Mouse (Mus musculus) MEL (cell line): Measurements from ENCODE around the gene Gm10300. TPM values are rescaled to one million over a fixed set of nuclear protein-coding genes. Genes with fewer than 3 reads are reported as not detected.
A peak's percentile ranks its signal among the peaks of the same experiment; 100 is the strongest.

Experiments used
- DNase-seq: peaks from one replicate; pipeline ENCODE4 v3.0.0; 2011; ENCODE audit warnings: low read depth, low spot score
- H3K27ac ChIP-seq: 2 replicates; pipeline ENCODE4 v1.5.1; 2012; ENCODE audit warnings: low read depth, mild to moderate bottlenecking, control low read depth, low read length, moderate library complexity; ENCODE audit not compliant: control insufficient read depth
- H3K27me3 ChIP-seq, 2 experiments: fragments of 150-350 bp in 1 of 2; sonication (generic) in 1 of 2; 2 replicates each; pipeline ENCODE4 v1.6.1; 2012; ENCODE audit warnings: low read length in 2 of 2, mild to moderate bottlenecking in 2 of 2, improper control_type of control experiment in 1 of 2, moderate library complexity in 1 of 2; ENCODE audit not compliant: insufficient read depth in 2 of 2, control insufficient read depth in 1 of 2
- H3K36me3 ChIP-seq, 2 experiments: 2 replicates each; pipeline ENCODE4 v1.6.1; 2012 to 2014; ENCODE audit warnings: low read length in 2 of 2, improper control_type of control experiment in 1 of 2, inconsistent platforms in 1 of 2, mild to moderate bottlenecking in 1 of 2; ENCODE audit not compliant: insufficient read depth in 2 of 2, control insufficient read depth in 1 of 2
- H3K4me1 ChIP-seq, 2 experiments: fragments of 150-350 bp in 1 of 2; sonication (generic) in 1 of 2; 2 replicates each; pipeline ENCODE4 v1.6.1; 2012; ENCODE audit warnings: low read length in 2 of 2, improper control_type of control experiment in 1 of 2, mild to moderate bottlenecking in 1 of 2; ENCODE audit not compliant: insufficient read depth in 2 of 2, control insufficient read depth in 1 of 2
- H3K4me3 ChIP-seq, 2 experiments: fragments of 150-350 bp in 1 of 2; sonication (generic) in 1 of 2; 2 replicates each; pipeline ENCODE4 v1.5.1; 2012; ENCODE audit warnings: low read depth in 2 of 2, low read length in 2 of 2, mild to moderate bottlenecking in 2 of 2, moderate library complexity in 2 of 2, control low read depth in 1 of 2, improper control_type of control experiment in 1 of 2; ENCODE audit not compliant: control insufficient read depth in 1 of 2, insufficient read depth in 1 of 2
- H3K79me2 ChIP-seq: 2 replicates; pipeline ENCODE4 v1.6.1; 2012; ENCODE audit warnings: mild to moderate bottlenecking, low read length, moderate library complexity; ENCODE audit not compliant: control insufficient read depth, poor library complexity, insufficient read depth
- H3K9ac ChIP-seq: 2 replicates; pipeline ENCODE4 v1.6.1; 2012; ENCODE audit warnings: low read depth, mild to moderate bottlenecking, control low read depth, low read length, moderate library complexity; ENCODE audit not compliant: control insufficient read depth, poor library complexity, severe bottlenecking
- H3K9me3 ChIP-seq: fragments of 150-350 bp; sonication (generic); replicated peaks from 2 replicates; pipeline ENCODE4 v1.6.1; 2012; ENCODE audit warnings: mild to moderate bottlenecking, low read length, improper control_type of control experiment, moderate library complexity; ENCODE audit not compliant: insufficient read depth
- BHLHE40 ChIP-seq: IDR thresholded peaks from 2 replicates; pipeline ENCODE4 v1.6.1; 2012; ENCODE audit warnings: low read depth, mild to moderate bottlenecking, inconsistent platforms, low read length, improper control_type of control experiment, borderline replicate concordance
- CTCF ChIP-seq, 3 experiments: IDR thresholded peaks in 2 of 3; conservative IDR thresholded peaks in 1 of 3; 2 replicates each; pipeline ENCODE4 v1.5.1; 2011 to 2012; ENCODE audit warnings: low read length in 3 of 3, low read depth in 2 of 3, mild to moderate bottlenecking in 2 of 3, improper control_type of control experiment in 1 of 3, inconsistent platforms in 1 of 3, mixed read lengths in 1 of 3, moderate library complexity in 1 of 3; ENCODE audit not compliant: control insufficient read depth in 1 of 3, insufficient read depth in 1 of 3, poor library complexity in 1 of 3, severe bottlenecking in 1 of 3
- ELF1 ChIP-seq: IDR thresholded peaks from 2 replicates; pipeline ENCODE4 v1.6.1; 2014; ENCODE audit warnings: low read depth, mild to moderate bottlenecking, inconsistent platforms, low read length, improper control_type of control experiment, moderate library complexity
- EP300 ChIP-seq, 2 experiments: IDR thresholded peaks; 2 replicates each; pipeline ENCODE4 v1.6.1; 2011; ENCODE audit warnings: improper control_type of control experiment in 2 of 2, low read length in 2 of 2, low read depth in 1 of 2, mild to moderate bottlenecking in 1 of 2
- ETS1 ChIP-seq: IDR thresholded peaks from 2 replicates; pipeline ENCODE4 v1.6.1; 2012; ENCODE audit warnings: low read depth, mild to moderate bottlenecking, inconsistent platforms, low read length, improper control_type of control experiment, moderate library complexity
- GABPA ChIP-seq: IDR thresholded peaks from 2 replicates; pipeline ENCODE4 v1.6.1; 2012; ENCODE audit warnings: low read depth, mild to moderate bottlenecking, inconsistent platforms, low read length, improper control_type of control experiment, moderate library complexity
- GATA1 ChIP-seq: IDR thresholded peaks from 2 replicates; pipeline ENCODE4 v1.6.1; 2011; ENCODE audit warnings: low read depth, low read length, improper control_type of control experiment
- KAT2A ChIP-seq: conservative IDR thresholded peaks from 2 replicates; pipeline ENCODE4 v1.6.1; 2012; ENCODE audit warnings: low read depth, low read length, improper control_type of control experiment, inconsistent platforms
- MAX ChIP-seq: IDR thresholded peaks from 2 replicates; pipeline ENCODE4 v1.6.1; 2011; ENCODE audit warnings: low read length, improper control_type of control experiment
- MAZ ChIP-seq: IDR thresholded peaks from 2 replicates; pipeline ENCODE4 v1.6.1; 2012; ENCODE audit warnings: low read depth, mild to moderate bottlenecking, inconsistent platforms, low read length, improper control_type of control experiment
- MYB ChIP-seq: IDR thresholded peaks from 2 replicates; pipeline ENCODE4 v1.6.1; 2011; ENCODE audit warnings: mild to moderate bottlenecking, low read depth, low read length, improper control_type of control experiment
- MYC ChIP-seq: IDR thresholded peaks from 2 replicates; pipeline ENCODE4 v1.6.1; 2011; ENCODE audit warnings: low read depth, mild to moderate bottlenecking, low read length, improper control_type of control experiment, moderate library complexity
- NELFE ChIP-seq: IDR thresholded peaks from 2 replicates; pipeline ENCODE4 v1.6.1; 2011; ENCODE audit warnings: low read depth, low read length, improper control_type of control experiment
- NRF1 ChIP-seq: IDR thresholded peaks from 2 replicates; pipeline ENCODE4 v1.6.1; 2014; ENCODE audit warnings: low read depth, mild to moderate bottlenecking, inconsistent platforms, low read length, improper control_type of control experiment, moderate library complexity; ENCODE audit not compliant: poor library complexity, insufficient read depth, severe bottlenecking
- POLR2A ChIP-seq, 2 experiments: IDR thresholded peaks; 2 replicates each; pipeline ENCODE4 v1.6.1; 2011 to 2012; ENCODE audit warnings: low read length in 2 of 2, mild to moderate bottlenecking in 2 of 2, control low read depth in 1 of 2, improper control_type of control experiment in 1 of 2, low read depth in 1 of 2, moderate library complexity in 1 of 2; ENCODE audit not compliant: control insufficient read depth in 1 of 2, insufficient read depth in 1 of 2, poor library complexity in 1 of 2
- POLR2AphosphoS2 ChIP-seq: IDR thresholded peaks from 2 replicates; pipeline ENCODE4 v1.6.1; 2011; ENCODE audit warnings: low read length, improper control_type of control experiment
- POLR2AphosphoS5 ChIP-seq: IDR thresholded peaks from 2 replicates; pipeline ENCODE4 v1.6.1; 2012; ENCODE audit warnings: low read depth, borderline replicate concordance, mild to moderate bottlenecking, inconsistent platforms, low read length, moderate library complexity, mixed read lengths
- RAD21 ChIP-seq: IDR thresholded peaks from 2 replicates; pipeline ENCODE4 v1.6.1; 2011; ENCODE audit warnings: mild to moderate bottlenecking, low read depth, low read length, improper control_type of control experiment
- RCOR1 ChIP-seq: IDR thresholded peaks from 2 replicates; pipeline ENCODE4 v1.6.1; 2012; ENCODE audit warnings: low read depth, mild to moderate bottlenecking, inconsistent platforms, low read length, improper control_type of control experiment
- SIN3A ChIP-seq: IDR thresholded peaks from 2 replicates; pipeline ENCODE4 v1.6.1; 2012; ENCODE audit warnings: low read length, improper control_type of control experiment, inconsistent platforms
- SMC3 ChIP-seq: IDR thresholded peaks from 2 replicates; pipeline ENCODE4 v1.6.1; 2011; ENCODE audit warnings: low read depth, low read length, improper control_type of control experiment
- TAL1 ChIP-seq: IDR thresholded peaks from 2 replicates; pipeline ENCODE4 v1.6.1; 2012; ENCODE audit warnings: mild to moderate bottlenecking, inconsistent platforms, low read length, moderate library complexity, mixed read lengths
- TBP ChIP-seq: IDR thresholded peaks from 2 replicates; pipeline ENCODE4 v1.8.0; 2011; ENCODE audit warnings: low read depth, low read length, improper control_type of control experiment
- TCF12 ChIP-seq: IDR thresholded peaks from 2 replicates; pipeline ENCODE4 v1.6.1; 2014; ENCODE audit warnings: low read depth, mild to moderate bottlenecking, inconsistent platforms, low read length, improper control_type of control experiment, moderate library complexity
- USF2 ChIP-seq, 2 experiments: IDR thresholded peaks; 2 replicates each; pipeline ENCODE4 v1.6.1; 2011 to 2012; ENCODE audit warnings: improper control_type of control experiment in 2 of 2, low read length in 2 of 2, borderline replicate concordance in 1 of 2, inconsistent platforms in 1 of 2, low read depth in 1 of 2, mild to moderate bottlenecking in 1 of 2; ENCODE audit not compliant: insufficient read depth in 1 of 2
- ZC3H11A ChIP-seq: IDR thresholded peaks from 2 replicates; pipeline ENCODE4 v1.6.1; 2012; ENCODE audit warnings: low read depth, mild to moderate bottlenecking, inconsistent platforms, low read length, improper control_type of control experiment
- ZKSCAN1 ChIP-seq: IDR thresholded peaks from 2 replicates; pipeline ENCODE4 v1.6.1; 2012; ENCODE audit warnings: low read depth, mild to moderate bottlenecking, inconsistent platforms, low read length, improper control_type of control experiment, moderate library complexity
- polyA plus RNA-seq, 2 experiments: library from polyadenylated mRNA; stranded (reverse) in 1 of 2; unstranded in 1 of 2; fragments of >175 nt in 1 of 2; fragments of >200 nt in 1 of 2; gene quantifications; 2 replicates each; pipeline versions ENCODE4 v1.2.1 to v1.2.4; 2012; ENCODE audit warnings: low replicate concordance in 2 of 2, low read depth in 1 of 2; ENCODE audit not compliant: insufficient read length in 2 of 2, insufficient read depth in 1 of 2, missing spikeins in 1 of 2
- total RNA-seq: library from RNA; depleted of rRNA; stranded (reverse); fragments of 300-350 nt; gene quantifications from 2 replicates; pipeline ENCODE4 v1.2.3, GENCODE M21; 2012; rRNA removed

Gm10300 gene
- total RNA-seq: 0.29 and 0.46 TPM in 2 replicates
- under 1 TPM in 1 of 2 experiments, not detected in 1; 0.18 TPM for polyA plus RNA-seq

GRCm38 (mm10) chr4:132074077-132074932 lies at the start of gene Gm10300:
Gene Gm10300, plus strand, starts transcription at chr4:132074697.
- H3K4me1 ChIP-seq: peaks cover 9 to 24% of the 10 kb centered on the region in 2 experiments
- H3K36me3 ChIP-seq: peaks cover 6 to 18% of the 10 kb centered on the region in 2 experiments
- peak within 1 kb of the TSS; percentile 83 to 94 for H3K4me3 ChIP-seq
- TF ChIP-seq ZC3H11A (no peak), POLR2AphosphoS5 (no peak), NRF1 (peak; percentile 36; the same call in 1 of the 2 replicates), MAX (peak; percentile 13; the same call in 1 of the 2 replicates), MAZ (no peak; the same call in 1 of the 2 replicates), NELFE (peak; percentile 54; the same call in 1 of the 2 replicates), SIN3A (0 out of 2 replicates have a peak, but pooled peaks have one; percentile 37), SMC3 (0 out of 2 replicates have a peak, but pooled peaks have one; percentile 1), GABPA (no peak), CTCF (IDR thresholded peaks at IDR 0.05 in 2 of 3, conservative IDR thresholded peaks at IDR 0.05 in 1 of 3; ENCODE audit: control insufficient read depth in 1 of 3, insufficient read depth in 1 of 3, low read depth in 2 of 3, low read length in 3 of 3, poor library complexity in 1 of 3, severe bottlenecking in 1 of 3) (no peak), ELF1 (no peak), RCOR1 (no peak), KAT2A (no peak), TBP (no peak), MYC (peak; percentile 19; the same call in 1 of the 2 replicates), RAD21 (no peak)
- peak; percentile 82 for DNase-seq
- peak within 1 kb of the TSS; percentile 100 for H3K27ac ChIP-seq
- peak within 1 kb of the TSS; percentile 91 for H3K9ac ChIP-seq
- H3K9me3 ChIP-seq: no peaks in the 10 kb centered on the region
- no peaks in the 10 kb centered on the region for H3K27me3 ChIP-seq
- peaks cover 40% of the 10 kb centered on the region for H3K79me2 ChIP-seq

GRCm38 (mm10) chr4:132025264-132025663 lies 49.2 kb upstream of the Gm10300 start:
- Histone ChIP-seq H3K9ac (peak overlapping the region; percentile 3; the same call in 1 of the 2 replicates), H3K27me3 (no peaks in the 10 kb centered on the region), H3K4me1 (peaks cover 23 to 43% of the 10 kb centered on the region in 2 experiments), H3K79me2 (peaks cover 14% of the 10 kb centered on the region), H3K36me3 (peaks cover 0 to 43% of the 10 kb centered on the region in 2 experiments), H3K4me3 (no peak overlapping the region), H3K9me3 (no peaks in the 10 kb centered on the region), H3K27ac (peak overlapping the region; percentile 42)
- TF ChIP-seq TAL1: no peak
- TF ChIP-seq BHLHE40: no peak
- TF ChIP-seq ETS1: peak; percentile 29; the same call in 1 of the 2 replicates
- TF ChIP-seq EP300 (IDR thresholded peaks at IDR 0.05; ENCODE audit: low read depth in 1 of 2, low read length in 2 of 2): peak; percentile 54 to 82; a peak in 2 of 4 replicates
- no peak for TF ChIP-seq ZC3H11A
- TF ChIP-seq GATA1: peak; percentile 53
- peak; percentile 3; the same call in 1 of the 2 replicates for TF ChIP-seq TCF12
- TF ChIP-seq USF2 (IDR thresholded peaks at IDR 0.05; ENCODE audit: borderline replicate concordance in 1 of 2, insufficient read depth in 1 of 2, low read depth in 1 of 2, low read length in 2 of 2): no peak
- no peak for TF ChIP-seq POLR2AphosphoS5
- peak; percentile 74 for TF ChIP-seq MYB
- TF ChIP-seq MYC: no peak
- TF ChIP-seq GABPA: no peak
- no peak for TF ChIP-seq POLR2A (IDR thresholded peaks at IDR 0.05; ENCODE audit: control insufficient read depth in 1 of 2, insufficient read depth in 1 of 2, low read depth in 1 of 2, low read length in 2 of 2, poor library complexity in 1 of 2)
- TF ChIP-seq TBP: no peak
- TF ChIP-seq ZKSCAN1: no peak
- TF ChIP-seq POLR2AphosphoS2: no peak
- no peak for TF ChIP-seq KAT2A
- no peak for DNase-seq
